Mouse (Mus musculus): ENCODE data around the gene Plin4. TPM values are rescaled to one million over a fixed set of nuclear protein-coding genes. Genes with fewer than 3 reads are reported as not detected.
A peak's percentile ranks its signal among the peaks of the same experiment; 100 is the strongest.
"Not testable (repeated sequence)": the region's sequence is repeated elsewhere in the genome, so short reads cannot be mapped to it uniquely, and the experiment has no call there.

Gene Plin4
- polyA plus RNA-seq, 1 experiment from 2014 or later = 0.32 TPM

DNA sequence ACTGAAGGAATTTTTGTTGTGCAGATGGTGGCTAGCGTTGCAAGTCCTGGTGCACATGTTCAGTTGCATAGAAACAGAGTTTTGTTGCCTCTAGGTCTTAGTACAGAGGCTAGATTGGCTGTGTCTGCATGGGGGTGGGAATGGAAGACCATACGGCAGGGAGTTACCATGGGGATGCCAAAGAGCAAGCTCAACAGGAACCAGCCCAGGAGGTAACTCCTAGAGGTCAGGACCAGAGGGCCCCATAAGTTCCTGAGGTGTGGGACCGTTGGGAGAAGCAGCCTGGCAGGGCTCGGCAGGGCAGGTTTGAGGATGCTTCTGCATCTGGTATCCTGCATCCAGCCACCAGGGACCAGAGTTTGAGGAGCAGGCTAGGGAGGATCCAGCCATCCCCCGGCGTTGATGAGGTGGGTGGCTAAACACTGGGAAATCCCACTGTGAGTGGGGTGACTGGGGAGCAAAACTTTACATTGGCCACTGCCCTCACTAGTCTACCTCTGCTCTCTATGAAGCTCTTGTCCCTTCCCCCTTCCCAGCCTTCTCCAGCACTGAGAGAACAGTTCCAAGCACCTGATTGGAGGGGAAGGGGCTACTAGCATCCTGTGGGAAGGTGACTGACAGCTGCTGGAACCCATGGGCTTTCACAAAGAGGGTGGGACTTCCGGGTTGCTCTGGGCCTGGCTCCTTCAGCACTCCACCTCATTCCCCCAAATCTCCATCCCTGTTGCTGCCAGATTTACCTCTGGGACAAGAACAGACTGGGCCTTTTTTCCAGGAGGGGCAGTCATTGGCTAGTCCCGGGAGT is 28.6 kb downstream of the Plin4 start:
- peak; percentile 21; the same call in 1 of the 2 replicates for ATAC-seq (ENCODE audit: low FRiP score, low TSS enrichment)
- Histone ChIP-seq H3K27ac (ENCODE audit: low read length) (peak overlapping the region; percentile 27; the same call in 1 of the 2 replicates), H3K4me1 (ENCODE audit: insufficient read depth, low read length) (peaks cover 19% of the 10 kb centered on the region), H3K4me3 (ENCODE audit: low read length) (peak overlapping the region; percentile 96), H3K9ac (replicated peaks; ENCODE audit: low read length) (peak overlapping the region; percentile 93), H3K4me2 (replicated peaks; ENCODE audit: low read depth, low read length) (peak overlapping the region; percentile 96), H3K9me3 (ENCODE audit: low read length) (no peaks in the 10 kb centered on the region), H3K36me3 (ENCODE audit: insufficient read depth, low read length) (peaks cover 7% of the 10 kb centered on the region; the same call in 1 of the 2 replicates), H3K27me3 (ENCODE audit: insufficient read depth, low read length) (no peaks in the 10 kb centered on the region)
- WGBS = 4% methylated on average over 8 of the region's 8 CpGs

DNA sequence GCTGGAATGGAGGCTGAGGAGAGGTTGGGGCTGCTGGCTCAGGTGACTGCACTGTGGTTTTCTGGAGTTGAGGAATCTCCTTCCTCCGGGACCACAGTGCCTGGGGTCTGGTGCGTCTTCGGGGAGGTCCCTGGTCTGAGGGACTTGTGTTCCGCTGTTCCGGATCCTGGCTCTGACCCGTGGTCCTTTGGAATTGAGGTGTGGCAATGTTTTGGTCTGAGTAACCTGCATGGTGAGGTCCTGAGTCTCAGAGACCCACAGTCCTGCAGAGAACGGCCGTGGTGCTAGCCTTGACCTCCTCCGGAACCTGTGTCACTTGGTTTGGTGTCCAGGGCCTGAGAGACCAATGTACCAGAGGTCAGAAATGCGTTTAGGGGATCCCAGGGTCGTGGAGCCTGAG is 29.7 kb downstream of the Plin4 start:
- no peaks in the 10 kb centered on the region for H3K9me3 ChIP-seq (ENCODE audit: low read length)
- H3K36me3 ChIP-seq (ENCODE audit: insufficient read depth, low read length) = 0 out of 2 replicates have a peak, but pooled peaks cover 7% of the 10 kb centered on the region
- 1% methylated on average over 11 of the region's 11 CpGs for WGBS
- peaks cover 25% of the 10 kb centered on the region for H3K4me1 ChIP-seq (ENCODE audit: insufficient read depth, low read length)
- no peaks in the 10 kb centered on the region for H3K27me3 ChIP-seq (ENCODE audit: insufficient read depth, low read length)
- peak overlapping the region; percentile 93 for H3K9ac ChIP-seq (replicated peaks; ENCODE audit: low read length)
- peak overlapping the region; percentile 96 for H3K4me3 ChIP-seq (ENCODE audit: low read length)
- no peak for ATAC-seq (ENCODE audit: low FRiP score, low TSS enrichment)
- peak overlapping the region; percentile 36; the same call in 1 of the 2 replicates for H3K27ac ChIP-seq (ENCODE audit: low read length)
- peak overlapping the region; percentile 96 for H3K4me2 ChIP-seq (replicated peaks; ENCODE audit: low read depth, low read length)

DNA sequence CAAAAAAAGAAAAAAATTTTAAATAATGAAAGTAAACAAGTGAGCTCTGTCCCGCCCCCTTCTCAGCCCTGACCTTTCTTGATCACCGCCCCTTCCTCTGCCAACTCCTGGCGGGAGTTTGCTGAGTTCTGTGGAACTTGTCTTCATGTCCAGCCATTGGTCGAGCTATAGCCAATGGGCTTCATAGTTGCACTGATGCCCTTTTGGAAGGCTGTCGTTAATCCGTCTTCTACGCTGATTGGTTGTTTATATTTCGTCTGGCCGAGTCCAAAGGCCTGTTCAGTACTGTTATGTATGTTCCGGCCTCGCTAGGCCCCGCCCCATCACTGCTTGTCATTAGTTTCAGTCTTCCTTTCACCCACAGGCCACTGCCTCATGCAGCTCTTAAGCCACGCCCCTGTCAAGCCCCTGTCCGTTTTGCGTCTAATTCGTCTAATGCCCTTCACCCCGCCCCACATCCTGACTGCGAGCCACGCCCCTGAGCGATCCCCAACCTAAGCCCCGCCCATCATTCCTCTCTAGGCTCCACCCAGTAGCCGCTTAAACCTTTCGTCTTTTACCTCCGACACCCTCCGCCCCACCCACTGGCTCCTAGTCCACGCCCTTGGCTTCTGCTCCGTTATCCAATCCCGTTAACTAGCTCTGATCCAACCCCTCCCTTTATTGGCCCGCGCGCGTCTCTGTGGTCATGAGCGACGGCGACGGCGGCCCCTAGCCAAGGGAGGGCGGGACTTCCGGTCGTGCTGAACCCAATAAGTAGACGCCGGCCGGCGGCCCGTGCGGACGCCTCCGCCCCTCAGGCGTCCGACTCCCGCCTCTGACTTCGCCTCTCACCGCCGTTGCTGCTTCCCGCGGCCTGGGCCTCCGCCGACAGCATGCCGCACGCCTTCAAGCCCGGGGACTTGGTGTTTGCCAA is 30.5 kb downstream of the Plin4 start, which contains the start of gene Hdgfl2:
Hdgfl2 (plus strand) TSS at position 755 of the 916 bp plus-strand sequence.
- WGBS = under 1% methylated on average over 61 of the region's 61 CpGs
- Histone ChIP-seq H3K9ac (replicated peaks; ENCODE audit: low read length) (peak within 1 kb of the TSS; percentile 93), H3K4me3 (ENCODE audit: low read length) (peak within 1 kb of the TSS; percentile 96), H3K4me2 (replicated peaks; ENCODE audit: low read depth, low read length) (peak within 1 kb of the TSS; percentile 96), H3K4me1 (ENCODE audit: insufficient read depth, low read length) (peaks cover 27% of the 10 kb centered on the region), H3K9me3 (ENCODE audit: low read length) (no peaks in the 10 kb centered on the region), H3K36me3 (ENCODE audit: insufficient read depth, low read length) (0 out of 2 replicates have a peak, but pooled peaks cover 5% of the 10 kb centered on the region), H3K27me3 (ENCODE audit: insufficient read depth, low read length) (no peaks in the 10 kb centered on the region), H3K27ac (ENCODE audit: low read length) (peak within 1 kb of the TSS; percentile 36; the same call in 1 of the 2 replicates)
- peak; percentile 96 for ATAC-seq (ENCODE audit: low FRiP score, low TSS enrichment)

DNA sequence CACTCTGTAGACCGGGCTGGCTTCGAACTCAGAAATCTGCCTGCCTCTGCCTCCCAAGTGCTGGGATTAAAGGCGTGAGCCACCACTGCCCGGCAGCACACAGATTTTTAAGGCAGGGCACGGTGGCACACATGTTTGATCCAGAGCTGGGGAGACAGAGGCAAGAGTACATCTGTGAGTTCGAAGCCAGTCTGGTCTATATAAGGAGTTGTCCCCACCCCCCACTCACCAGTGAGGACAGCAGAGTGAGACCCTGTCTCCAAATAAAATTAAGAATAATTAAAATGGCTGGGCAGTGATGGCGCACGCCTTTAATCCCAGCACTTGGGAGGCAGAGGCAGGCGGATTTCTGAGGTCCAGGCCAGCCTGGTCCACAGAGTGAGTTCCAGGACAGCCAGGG is 31.2 kb downstream of the Plin4 start:
- H3K9ac ChIP-seq (replicated peaks; ENCODE audit: low read length) = not testable (repeated sequence)
- H3K27ac ChIP-seq (ENCODE audit: low read length) = 0 out of 2 replicates have a peak overlapping the region, but pooled peaks have one; percentile 3

DNA sequence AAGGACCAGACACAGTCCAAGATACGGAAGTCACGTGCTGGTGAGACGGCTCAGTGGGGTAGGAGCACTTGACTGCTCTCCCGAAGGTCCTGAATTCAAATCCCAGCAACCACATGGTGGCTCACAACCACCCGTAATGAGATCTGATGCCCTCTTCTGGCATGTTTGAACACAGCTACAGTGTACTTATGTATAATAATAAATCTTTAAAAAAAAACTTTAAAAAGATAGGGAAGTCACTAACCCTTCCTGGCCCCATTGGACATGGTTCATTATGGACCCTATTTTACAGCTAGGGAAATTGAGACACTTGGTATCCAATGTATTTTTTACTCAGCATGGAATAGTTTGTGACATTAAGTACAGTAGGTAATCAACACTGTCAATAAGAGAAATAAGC is 32.1 kb downstream of the Plin4 start:
- no peak overlapping the region for H3K4me2 ChIP-seq (replicated peaks; ENCODE audit: low read depth, low read length)
- no peak overlapping the region for H3K27ac ChIP-seq (ENCODE audit: low read length)
- H3K4me3 ChIP-seq (ENCODE audit: low read length) = no peak overlapping the region
- 0 out of 2 replicates have a peak, but pooled peaks cover 5% of the 10 kb centered on the region for H3K36me3 ChIP-seq (ENCODE audit: insufficient read depth, low read length)
- H3K4me1 ChIP-seq (ENCODE audit: insufficient read depth, low read length) = peaks cover 32% of the 10 kb centered on the region
- no peaks in the 10 kb centered on the region for H3K27me3 ChIP-seq (ENCODE audit: insufficient read depth, low read length)
- no peak overlapping the region for H3K9ac ChIP-seq (replicated peaks; ENCODE audit: low read length)
- ATAC-seq (ENCODE audit: low FRiP score, low TSS enrichment) = no peak
- H3K9me3 ChIP-seq (ENCODE audit: low read length) = no peaks in the 10 kb centered on the region
- WGBS = 84% methylated on average over 5 of the region's 5 CpGs

More for the DNA sequence above, 31.2 kb downstream of the Plin4 start:
- ATAC-seq (ENCODE audit: low FRiP score, low TSS enrichment); H3K36me3 ChIP-seq (ENCODE audit: insufficient read depth, low read length); H3K9me3 ChIP-seq (ENCODE audit: low read length); H3K27me3 ChIP-seq (ENCODE audit: insufficient read depth, low read length): not testable (repeated sequence)
- Histone ChIP-seq H3K4me2 (replicated peaks; ENCODE audit: low read depth, low read length) (peak overlapping the region; percentile 47), H3K4me1 (ENCODE audit: insufficient read depth, low read length) (peaks cover 32% of the 10 kb centered on the region), H3K4me3 (ENCODE audit: low read length) (peak overlapping the region; percentile 35)
- WGBS = 65% methylated on average over 9 of the region's 9 CpGs

DNA sequence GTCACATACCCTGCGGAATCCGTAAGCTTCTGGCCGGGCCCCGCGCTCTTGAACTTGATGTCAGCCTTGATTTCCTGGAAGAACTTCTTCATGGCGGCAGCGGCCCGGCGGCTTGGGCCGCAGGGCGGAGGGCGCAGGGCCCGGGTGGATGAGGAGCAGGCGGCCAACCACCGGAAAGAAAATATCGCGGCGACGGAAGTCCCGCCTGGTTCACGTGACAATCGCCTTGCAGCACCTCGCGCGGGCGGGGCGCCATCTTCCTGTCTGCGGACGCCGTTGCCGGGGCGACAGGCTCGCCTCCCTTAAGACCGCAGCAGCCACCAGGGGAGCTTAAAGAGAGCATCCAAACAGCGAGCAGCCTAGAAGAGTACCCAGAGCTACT is 34.8 kb downstream of the Plin4 start, which contains the start of gene Ubxn6:
Ubxn6 (minus strand) TSS at position 202 of the 382 bp plus-strand sequence.
- no peaks in the 10 kb centered on the region for H3K9me3 ChIP-seq (ENCODE audit: low read length)
- peak within 1 kb of the TSS; percentile 99 for H3K27ac ChIP-seq (ENCODE audit: low read length)
- peaks cover 31% of the 10 kb centered on the region for H3K36me3 ChIP-seq (ENCODE audit: insufficient read depth, low read length)
- 0% methylated on average over 35 of the region's 35 CpGs for WGBS
- H3K9ac ChIP-seq (replicated peaks; ENCODE audit: low read length) = peak within 1 kb of the TSS; percentile 86
- H3K4me3 ChIP-seq (ENCODE audit: low read length) = peak within 1 kb of the TSS; percentile 87
- H3K4me2 ChIP-seq (replicated peaks; ENCODE audit: low read depth, low read length) = peak within 1 kb of the TSS; percentile 75
- H3K4me1 ChIP-seq (ENCODE audit: insufficient read depth, low read length) = peaks cover 12% of the 10 kb centered on the region
- H3K27me3 ChIP-seq (ENCODE audit: insufficient read depth, low read length) = no peaks in the 10 kb centered on the region
- peak; percentile 55; the same call in 1 of the 2 replicates for ATAC-seq (ENCODE audit: low FRiP score, low TSS enrichment)

DNA sequence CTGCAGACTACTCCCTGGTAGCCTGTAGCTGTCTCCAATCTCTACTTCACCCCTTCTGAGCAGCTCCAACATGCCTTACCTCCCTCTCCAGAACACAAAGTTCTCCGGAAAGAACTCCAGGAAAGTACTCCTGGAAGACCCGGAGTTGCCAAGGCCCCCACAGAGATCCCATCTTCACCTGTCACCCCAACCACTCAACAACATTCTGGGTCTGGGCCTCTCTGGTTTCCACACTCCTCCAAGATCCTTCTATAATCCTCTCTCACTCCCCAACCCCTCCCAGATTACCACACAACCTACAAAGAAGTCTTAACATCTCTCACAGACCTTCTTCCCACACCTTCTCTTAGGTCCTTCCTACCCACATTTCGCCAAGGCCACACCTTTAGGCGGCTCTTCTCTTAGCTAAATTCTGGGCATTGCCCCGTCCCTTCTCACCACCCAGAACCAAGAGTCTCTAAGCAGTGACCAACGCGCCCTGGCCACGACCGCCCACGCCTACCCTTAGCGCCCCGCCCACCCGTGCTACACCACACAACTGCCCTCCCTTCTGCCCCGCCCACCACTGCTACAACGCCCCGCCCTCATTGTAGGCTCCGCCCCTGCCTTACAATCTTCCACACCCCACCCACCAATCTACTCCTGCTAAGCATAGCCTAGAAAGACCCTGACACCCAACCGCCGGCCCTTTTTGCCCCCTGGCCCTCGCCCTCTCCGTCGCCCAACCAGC is 35.3 kb downstream of the Plin4 start:
- peak overlapping the region; percentile 75 for H3K4me2 ChIP-seq (replicated peaks; ENCODE audit: low read depth, low read length)
- H3K4me3 ChIP-seq (ENCODE audit: low read length) = peak overlapping the region; percentile 87
- ATAC-seq (ENCODE audit: low FRiP score, low TSS enrichment) = peak; percentile 32
- peaks cover 12% of the 10 kb centered on the region for H3K4me1 ChIP-seq (ENCODE audit: insufficient read depth, low read length)
- H3K27ac ChIP-seq (ENCODE audit: low read length) = peak overlapping the region; percentile 99
- 6% methylated on average over 21 of the region's 22 CpGs for WGBS
- H3K36me3 ChIP-seq (ENCODE audit: insufficient read depth, low read length) = peaks cover 37% of the 10 kb centered on the region
- peak overlapping the region; percentile 86 for H3K9ac ChIP-seq (replicated peaks; ENCODE audit: low read length)
- no peaks in the 10 kb centered on the region for H3K9me3 ChIP-seq (ENCODE audit: low read length)
- H3K27me3 ChIP-seq (ENCODE audit: insufficient read depth, low read length) = no peaks in the 10 kb centered on the region

DNA sequence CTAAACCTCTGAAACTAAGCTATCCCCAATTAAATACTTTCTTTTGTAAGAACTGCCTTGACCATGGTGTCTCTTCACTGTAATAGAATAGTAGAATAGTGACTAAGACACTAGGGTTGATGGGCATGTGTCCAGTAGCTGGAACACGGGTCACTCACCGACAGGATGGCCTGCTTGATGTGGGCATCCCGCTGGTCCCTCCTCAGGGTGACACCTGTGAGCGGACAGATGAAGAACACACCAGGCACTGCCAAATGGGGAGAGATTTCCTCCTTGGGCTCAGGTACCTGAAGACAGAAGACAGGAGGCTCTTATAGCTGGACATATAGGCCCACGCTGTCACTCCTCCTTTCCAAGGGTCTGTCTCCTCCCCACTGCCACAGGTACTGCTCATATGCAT is 37.4 kb downstream of the Plin4 start:
- no peaks in the 10 kb centered on the region for H3K9me3 ChIP-seq (ENCODE audit: low read length)
- H3K27me3 ChIP-seq (ENCODE audit: insufficient read depth, low read length) = no peaks in the 10 kb centered on the region
- peaks cover 12% of the 10 kb centered on the region for H3K4me1 ChIP-seq (ENCODE audit: insufficient read depth, low read length)
- ATAC-seq (ENCODE audit: low FRiP score, low TSS enrichment) = no peak
- H3K4me3 ChIP-seq (ENCODE audit: low read length) = no peak overlapping the region
- peaks cover 57% of the 10 kb centered on the region for H3K36me3 ChIP-seq (ENCODE audit: insufficient read depth, low read length)
- H3K27ac ChIP-seq (ENCODE audit: low read length) = no peak overlapping the region
- H3K9ac ChIP-seq (replicated peaks; ENCODE audit: low read length) = no peak overlapping the region
- H3K4me2 ChIP-seq (replicated peaks; ENCODE audit: low read depth, low read length) = no peak overlapping the region
- WGBS = 85% methylated on average over 5 of the region's 5 CpGs

DNA sequence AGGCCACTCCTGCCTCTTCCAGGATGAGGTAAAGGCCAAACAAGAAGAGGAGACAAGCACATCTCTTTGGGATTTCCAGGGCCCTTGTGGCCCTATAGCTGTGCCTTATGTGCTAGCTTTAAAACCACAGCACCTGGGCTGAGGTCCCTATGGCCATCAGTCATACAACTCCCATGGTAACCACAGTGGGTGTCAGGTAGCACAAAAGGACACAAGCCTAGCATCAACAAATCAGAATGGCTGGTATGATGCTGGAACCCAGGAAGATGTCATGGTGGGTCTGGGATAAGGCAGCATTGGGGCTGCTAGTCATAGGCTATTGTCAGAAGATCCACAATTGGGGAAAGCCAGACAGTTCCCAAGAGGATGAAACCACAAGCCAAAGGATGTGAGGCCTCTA is 38.5 kb downstream of the Plin4 start:
- H3K27ac ChIP-seq (ENCODE audit: low read length) = no peak overlapping the region
- no peak for ATAC-seq (ENCODE audit: low FRiP score, low TSS enrichment)
- no peak overlapping the region for H3K9ac ChIP-seq (replicated peaks; ENCODE audit: low read length)
- H3K9me3 ChIP-seq (ENCODE audit: low read length) = no peaks in the 10 kb centered on the region
- peaks cover 12% of the 10 kb centered on the region for H3K4me1 ChIP-seq (ENCODE audit: insufficient read depth, low read length)
- peaks cover 64% of the 10 kb centered on the region for H3K36me3 ChIP-seq (ENCODE audit: insufficient read depth, low read length)
- no peaks in the 10 kb centered on the region for H3K27me3 ChIP-seq (ENCODE audit: insufficient read depth, low read length)
- no peak overlapping the region for H3K4me2 ChIP-seq (replicated peaks; ENCODE audit: low read depth, low read length)
- no peak overlapping the region for H3K4me3 ChIP-seq (ENCODE audit: low read length)
